Mouse (Mus musculus): ENCODE data around the gene Vmn1r209. TPM values are rescaled to one million over a fixed set of nuclear protein-coding genes. Genes with fewer than 3 reads are reported as not detected.

The Vmn1r209 gene
- polyA plus RNA-seq, 1 experiment from 2014 or later: not detected

Other genes with a start within 250 kb of the Vmn1r209 start
- gene Vmn1r205, start 216.7 kb downstream of the Vmn1r209 start, polyA plus RNA-seq (2015; fragmentation: Nextera tagmentation; extraction: Ambion mirVana): not detected in 2 replicates
- not detected in 2 replicates for gene Vmn1r206, start 185.4 kb downstream of the Vmn1r209 start, polyA plus RNA-seq (2015; fragmentation: Nextera tagmentation; extraction: Ambion mirVana)
- not detected in 2 replicates for gene Vmn1r207-ps, start 80.1 kb downstream of the Vmn1r209 start, polyA plus RNA-seq (2015; fragmentation: Nextera tagmentation; extraction: Ambion mirVana)
- 0.12 TPM in 1 of 2 replicates, not detected in the other for gene Vmn1r208, start 32.3 kb downstream of the Vmn1r209 start, polyA plus RNA-seq (2015; fragmentation: Nextera tagmentation; extraction: Ambion mirVana)
- gene Vmn1r210, start 21.7 kb upstream of the Vmn1r209 start, polyA plus RNA-seq (2015; fragmentation: Nextera tagmentation; extraction: Ambion mirVana): not detected in 2 replicates
- not detected in 2 replicates for gene Vmn1r211, start 47.9 kb upstream of the Vmn1r209 start, polyA plus RNA-seq (2015; fragmentation: Nextera tagmentation; extraction: Ambion mirVana)
- not detected in 2 replicates for gene Vmn1r212, start 74.5 kb upstream of the Vmn1r209 start, polyA plus RNA-seq (2015; fragmentation: Nextera tagmentation; extraction: Ambion mirVana)
- not detected in 2 replicates for gene Vmn1r213, start 198.0 kb upstream of the Vmn1r209 start, polyA plus RNA-seq (2015; fragmentation: Nextera tagmentation; extraction: Ambion mirVana)
- not detected in 2 replicates for gene Vmn1r214, start 220.7 kb upstream of the Vmn1r209 start, polyA plus RNA-seq (2015; fragmentation: Nextera tagmentation; extraction: Ambion mirVana)